In the genomic region with DNA sequence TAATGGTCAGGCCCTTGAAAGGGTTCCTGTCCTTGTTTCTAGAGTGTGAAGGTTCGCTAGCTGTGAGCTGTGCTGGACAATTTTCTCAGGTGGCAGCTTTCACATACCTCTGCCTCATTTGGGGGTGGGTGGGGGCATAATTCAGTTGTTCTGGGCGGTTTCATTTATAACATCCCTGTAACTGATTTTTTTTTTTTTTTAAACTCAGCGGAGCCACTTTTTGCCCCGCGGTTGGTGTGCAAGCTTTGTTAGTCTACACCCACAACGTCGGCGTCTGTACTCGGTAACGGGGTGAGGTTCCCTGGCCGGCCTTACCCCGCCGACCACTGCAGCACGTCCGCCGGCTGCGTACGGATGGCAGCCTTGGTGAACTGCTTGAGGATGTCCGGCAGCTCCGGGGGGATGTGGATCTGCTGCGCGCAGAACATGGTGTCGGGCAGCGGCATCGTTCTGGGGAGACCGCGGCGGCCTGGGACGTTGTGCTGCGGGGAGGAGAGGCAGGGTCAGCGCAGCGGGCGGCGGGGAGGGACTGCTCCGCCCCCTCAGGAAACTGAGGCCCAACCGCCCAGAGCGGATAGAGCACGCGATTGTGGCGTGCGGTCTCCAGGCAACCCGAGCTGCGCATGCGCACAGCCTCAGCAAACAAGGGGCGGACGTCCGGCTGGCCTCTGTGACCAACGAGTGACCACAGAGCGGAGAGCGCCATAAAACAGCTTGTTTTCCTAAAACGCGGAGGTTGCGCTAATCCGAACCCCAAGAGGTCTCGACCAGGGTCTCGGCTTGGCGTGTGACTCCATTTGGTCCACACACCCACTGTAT, we compare ENCODE assay signal across 8 mouse cellular contexts. TPM values are rescaled to one million over a fixed set of nuclear protein-coding genes. Genes with fewer than 3 reads are reported as not detected.
A peak's percentile ranks its signal among the peaks of the same experiment; 100 is the strongest.
DNase-seq lines count a peak whose midpoint lies in the region; ATAC-seq and TF ChIP-seq lines count a peak whose summit lies in the region.

A gene (minus strand): TSS at position 640 of the 819 bp plus-strand sequence.

- DNase-seq in B cell, adult 2 months, result peak; percentile 57 to 63
- peak; percentile 94 for DNase-seq in brain, adult 2 months (ENCODE audit: low read depth, low spot score)
- peak; percentile 96 for DNase-seq in kidney, postnatal 0 days (ENCODE audit: low spot score)
- DNase-seq in liver, embryonic 11.5 days (ENCODE audit: low spot score), result peak; percentile 89
- peak; percentile 73 for DNase-seq in naive thymus-derived CD4-positive, alpha-beta T cell, adult 2 months (ENCODE audit: low read depth)

- H3K4me2 ChIP-seq in heart, embryonic 12.5 days, result peak within 1 kb of the TSS; percentile 72
- peak within 1 kb of the TSS; percentile 85 for H3K4me2 ChIP-seq in kidney, postnatal 0 days (ENCODE audit: low read length)
- peak within 1 kb of the TSS; percentile 81 for H3K4me2 ChIP-seq in liver, embryonic 11.5 days
- H3K4me2 ChIP-seq in stomach, embryonic 14.5 days (replicated peaks; ENCODE audit: low read depth, low read length), result peak within 1 kb of the TSS; percentile 59

- no peaks in the 10 kb centered on the region for H3K9me3 ChIP-seq in heart, embryonic 12.5 days (replicated peaks)
- no peaks in the 10 kb centered on the region for H3K9me3 ChIP-seq in kidney, postnatal 0 days (replicated peaks; ENCODE audit: low read length)
- no peaks in the 10 kb centered on the region for H3K9me3 ChIP-seq in liver, embryonic 11.5 days (ENCODE audit: control insufficient read depth, low read length)
- H3K9me3 ChIP-seq in stomach, embryonic 14.5 days (ENCODE audit: control insufficient read depth, low read depth, low read length), result no peaks in the 10 kb centered on the region

- peak within 1 kb of the TSS; percentile 67 for H3K4me3 ChIP-seq in heart, embryonic 12.5 days
- peak within 1 kb of the TSS; percentile 60 for H3K4me3 ChIP-seq in kidney, postnatal 0 days (replicated peaks; ENCODE audit: low read depth, low read length)
- H3K4me3 ChIP-seq in liver, embryonic 11.5 days (ENCODE audit: low read depth, low read length), result peak within 1 kb of the TSS; percentile 62
- H3K4me3 ChIP-seq in stomach, embryonic 14.5 days (ENCODE audit: low read depth, low read length), result peak within 1 kb of the TSS; percentile 55

- peak within 1 kb of the TSS; percentile 85 for H3K27ac ChIP-seq in heart, embryonic 12.5 days (ENCODE audit: poor library complexity, severe bottlenecking)
- peak within 1 kb of the TSS; percentile 83 for H3K27ac ChIP-seq in kidney, postnatal 0 days
- H3K27ac ChIP-seq in liver, embryonic 11.5 days (ENCODE audit: low read depth, low read length), result peak within 1 kb of the TSS; percentile 65
- H3K27ac ChIP-seq in stomach, embryonic 14.5 days (ENCODE audit: low read length), result peak within 1 kb of the TSS; percentile 68; the same call in 1 of the 2 replicates

- under 1% methylated on average over 57 of the region's 57 CpGs for WGBS in heart, embryonic 12.5 days
- under 1% methylated on average over 57 of the region's 57 CpGs for WGBS in kidney, postnatal 0 days
- WGBS in liver, embryonic 11.5 days, result under 1% methylated on average over 57 of the region's 57 CpGs
- WGBS in stomach, embryonic 14.5 days, result under 1% methylated on average over 57 of the region's 57 CpGs

- no peaks in the 10 kb centered on the region for H3K27me3 ChIP-seq in heart, embryonic 12.5 days (replicated peaks)
- no peaks in the 10 kb centered on the region for H3K27me3 ChIP-seq in kidney, postnatal 0 days (ENCODE audit: insufficient read depth, low read length)
- no peaks in the 10 kb centered on the region for H3K27me3 ChIP-seq in liver, embryonic 11.5 days (replicated peaks; ENCODE audit: control insufficient read depth, insufficient read depth, low read length)
- no peaks in the 10 kb centered on the region for H3K27me3 ChIP-seq in stomach, embryonic 14.5 days (ENCODE audit: control insufficient read depth, insufficient read depth, low read length)

- H3K4me1 ChIP-seq in heart, embryonic 12.5 days (replicated peaks), result peaks cover 12% of the 10 kb centered on the region
- H3K4me1 ChIP-seq in kidney, postnatal 0 days (replicated peaks; ENCODE audit: insufficient read depth, low read length), result no peaks in the 10 kb centered on the region
- peaks cover 21% of the 10 kb centered on the region for H3K4me1 ChIP-seq in liver, embryonic 11.5 days (replicated peaks; ENCODE audit: control insufficient read depth, insufficient read depth, low read length)
- H3K4me1 ChIP-seq in stomach, embryonic 14.5 days (ENCODE audit: control insufficient read depth, insufficient read depth, low read length), result 0 out of 2 replicates have a peak, but pooled peaks cover 3% of the 10 kb centered on the region

- H3K36me3 ChIP-seq in heart, embryonic 12.5 days, result peaks cover 12% of the 10 kb centered on the region
- H3K36me3 ChIP-seq in kidney, postnatal 0 days (ENCODE audit: insufficient read depth, low read length), result peaks cover 4% of the 10 kb centered on the region; the same call in 1 of the 2 replicates
- H3K36me3 ChIP-seq in liver, embryonic 11.5 days (ENCODE audit: control insufficient read depth, insufficient read depth, low read length), result no peaks in the 10 kb centered on the region
- peaks cover 9% of the 10 kb centered on the region for H3K36me3 ChIP-seq in stomach, embryonic 14.5 days (ENCODE audit: control insufficient read depth, insufficient read depth, low read length)

- peak; percentile 93 for ATAC-seq in erythroblast, adult 5-6 weeks (replicated peaks; ENCODE audit: low FRiP score, poor library complexity, severe bottlenecking)
- peak; percentile 96 for ATAC-seq in heart, embryonic 12.5 days (ENCODE audit: insufficient number of reproducible peaks, low FRiP score)
- peak; percentile 93 for ATAC-seq in kidney, postnatal 0 days (replicated peaks; ENCODE audit: low FRiP score, low read depth)
- peak; percentile 92 for ATAC-seq in liver, embryonic 11.5 days (replicated peaks; ENCODE audit: low FRiP score)
- ATAC-seq in stomach, embryonic 14.5 days (ENCODE audit: insufficient number of reproducible peaks, insufficient read depth, low FRiP score, low read depth), result peak; percentile 93

- no peak for TF ChIP-seq CTCF in kidney, postnatal 0 days (IDR thresholded peaks at IDR 0.05; ENCODE audit: low read depth)

- peak within 1 kb of the TSS; percentile 77 for H3K9ac ChIP-seq in heart, embryonic 12.5 days
- peak within 1 kb of the TSS; percentile 59 for H3K9ac ChIP-seq in kidney, postnatal 0 days (ENCODE audit: low read depth, low read length)
- peak within 1 kb of the TSS; percentile 58 for H3K9ac ChIP-seq in liver, embryonic 11.5 days (ENCODE audit: low read depth, low read length)
- peak within 1 kb of the TSS; percentile 36 for H3K9ac ChIP-seq in stomach, embryonic 14.5 days (replicated peaks; ENCODE audit: low read depth, low read length)

RNA-seq across cellular contexts. Expression of the gene that starts here (rescaled TPM):
- total RNA-seq in erythroblast, adult 5-6 weeks (2015; ENCODE audit: low replicate concordance), result not detected in 2 replicates
- 2.1 TPM in 1 of 2 replicates, not detected in the other for total RNA-seq in erythroblast, adult 5-6 weeks (2017; ENCODE audit: low replicate concordance)
- 2.2 and 2.5 TPM in 2 replicates for polyA plus RNA-seq in heart, embryonic 12.5 days (2016; fragmentation: Nextera tagmentation; extraction: Ambion mirVana)
- polyA plus RNA-seq in kidney, postnatal 0 days (2015; fragmentation: Nextera tagmentation; extraction: Ambion mirVana), result 5.2 and 5.8 TPM in 2 replicates
- 3.0 and 3.1 TPM in 2 replicates for polyA plus RNA-seq in liver, embryonic 11.5 days (2014; fragmentation: Nextera tagmentation; extraction: Ambion mirVana)
- 1.4 and 2.3 TPM in 2 replicates for polyA plus RNA-seq in stomach, embryonic 14.5 days (2014; fragmentation: Nextera tagmentation; extraction: Ambion mirVana)

Comparison
In these comparisons a context has a peak if more than half of its experiments do, and no peak if none do; other contexts are left out.
1. Peak in every context shown above with its lines: DNase-seq, ATAC-seq, H3K4me3 ChIP-seq and H3K27ac ChIP-seq.